Mouse (Mus musculus): ENCODE results near the gene Maml1.

DNA sequence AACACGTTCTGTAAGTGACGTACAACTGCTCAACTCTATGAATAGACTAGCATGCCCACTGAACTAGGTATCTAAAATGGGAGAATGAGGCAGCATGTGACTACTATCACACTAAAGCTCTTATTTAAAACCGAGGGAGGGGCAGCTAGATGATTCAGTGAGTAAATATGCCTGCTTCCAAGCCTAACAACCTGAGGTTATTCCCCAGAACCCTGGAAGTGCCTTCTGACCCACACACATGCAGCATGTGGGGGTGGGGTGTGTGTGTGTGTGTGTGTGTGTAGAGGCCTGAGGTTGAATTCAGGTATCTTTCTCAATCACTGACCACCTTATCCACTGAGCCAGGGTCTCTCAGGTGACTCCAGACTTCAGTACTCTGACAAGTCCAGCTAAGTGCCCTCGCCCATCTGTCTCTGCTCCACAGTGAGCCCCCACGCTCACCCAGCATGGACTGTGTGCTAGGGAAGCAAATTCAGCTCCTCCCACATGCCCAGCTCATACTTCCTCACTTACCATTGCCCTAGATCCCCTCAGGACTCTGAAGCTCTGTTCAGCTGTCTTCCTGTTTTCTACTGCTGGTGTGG is 16.5 kb downstream of the Maml1 start:
- no peak for TF ChIP-seq CTCF (IDR thresholded peaks at IDR 0.05; ENCODE audit: low read depth, low read length)
- no peak for TF ChIP-seq TAL1 (conservative IDR thresholded peaks at IDR 0.05; ENCODE audit: low read depth, low read length)
- no peak for TF ChIP-seq GATA1 (IDR thresholded peaks at IDR 0.05; ENCODE audit: borderline replicate concordance, low read length)
- TF ChIP-seq POLR2AphosphoS5 (IDR thresholded peaks at IDR 0.05; ENCODE audit: insufficient replicate concordance, low read depth, low read length) = no peak
